Mouse (Mus musculus) lung, postnatal 0 days (tissue): ENCODE data around the gene Otub1. TPM values are rescaled to one million over a fixed set of nuclear protein-coding genes. Genes with fewer than 3 reads are reported as not detected.
A peak's percentile ranks its signal among the peaks of the same experiment; 100 is the strongest.

Experiments
- ATAC-seq: fragments of 200-750 bp; cut with Nextera tagmentation; 2 replicates; pipeline ENCODE4 v1.8.0; 2017; ENCODE audit warnings: moderate library complexity
- DNase-seq: peaks from one replicate; pipeline ENCODE4 v3.0.0-alpha.2; 2016; ENCODE audit warnings: low spot score
- H3K27ac ChIP-seq: fragments of 300-500 bp; sonication (generic); 2 replicates; pipeline ENCODE4 v1.5.1; 2014; ENCODE audit warnings: antibody characterized with exemption, mild to moderate bottlenecking, low read length, mixed read lengths
- H3K27me3 ChIP-seq: fragments of 300-500 bp; sonication (generic); replicated peaks from 2 replicates; pipeline ENCODE4 v1.6.1; 2014; ENCODE audit warnings: low read length, mixed read lengths; ENCODE audit not compliant: insufficient read depth
- H3K36me3 ChIP-seq: fragments of 300-500 bp; sonication (generic); 2 replicates; pipeline ENCODE4 v1.6.1; 2014; ENCODE audit warnings: low read length, mixed read lengths; ENCODE audit not compliant: insufficient read depth
- H3K4me1 ChIP-seq: fragments of 300-500 bp; sonication (generic); 2 replicates; pipeline ENCODE4 v1.6.1; 2014; ENCODE audit warnings: antibody characterized with exemption, low read depth, low read length, mixed read lengths; ENCODE audit not compliant: insufficient read depth
- H3K4me2 ChIP-seq: fragments of 300-500 bp; sonication (generic); replicated peaks from 2 replicates; pipeline ENCODE4 v1.6.1; 2014; ENCODE audit warnings: low read depth, mild to moderate bottlenecking, low read length, moderate library complexity, mixed read lengths
- H3K4me3 ChIP-seq: fragments of 300-500 bp; sonication (generic); 2 replicates; pipeline ENCODE4 v1.5.1; 2014; ENCODE audit warnings: low read depth, low read length
- H3K9ac ChIP-seq: fragments of 300-500 bp; sonication (generic); replicated peaks from 2 replicates; pipeline ENCODE4 v1.6.1; 2014; ENCODE audit warnings: low read depth, mild to moderate bottlenecking
- H3K9me3 ChIP-seq: fragments of 300-500 bp; sonication (generic); 2 replicates; pipeline ENCODE4 v1.6.1; 2016; ENCODE audit warnings: low read length, mixed read lengths
- CTCF ChIP-seq: IDR thresholded peaks from 2 replicates; pipeline ENCODE4 v1.5.1; 2016; ENCODE audit warnings: antibody characterized with exemption, mild to moderate bottlenecking
- EP300 ChIP-seq: IDR thresholded peaks from 2 replicates; pipeline ENCODE4 v1.6.1; 2016; ENCODE audit warnings: antibody characterized with exemption, mild to moderate bottlenecking, control low read depth
- WGBS: fragments of 180-500 bp; shearing (Covaris S2); extraction: QIAGEN DNeasy Blood & Tissue Kit; methylation state at CpG from one replicate; pipeline ENCODE4 v1.1.7; 2014; 5-methylcytosine and 5-hydroxymethylcytosine counted together
- polyA plus RNA-seq: library from polyadenylated mRNA; unstranded; fragments of >200 nt; fragmentation: Nextera tagmentation; extraction: Ambion mirVana; gene quantifications from 2 replicates; pipeline ENCODE4 v1.2.1, GENCODE M21; 2015

Otub1 gene
- polyA plus RNA-seq, 1 experiment from 2014 or later = 119 TPM

DNA sequence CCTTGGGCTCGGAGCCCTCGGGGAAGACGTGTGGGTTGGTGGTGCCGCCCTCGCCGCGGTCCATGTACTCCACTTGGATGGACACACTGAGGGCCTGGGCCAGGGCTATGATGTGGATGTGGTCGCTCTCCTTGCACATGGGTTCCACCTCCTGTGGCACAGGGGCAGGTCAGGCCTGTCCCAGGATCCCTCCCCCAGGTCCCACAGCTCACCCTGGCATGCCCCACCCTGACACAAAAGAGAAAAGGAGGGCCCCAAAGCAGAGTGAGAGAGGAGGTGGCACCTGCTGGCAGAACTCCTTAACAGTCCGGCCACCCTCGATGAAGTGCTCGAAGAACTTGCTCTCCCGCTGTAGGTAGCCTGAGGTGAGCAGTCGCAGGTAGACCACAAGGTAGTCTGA lies 7.0 kb downstream of the Otub1 start:
- no peak overlapping the region for H3K9ac ChIP-seq
- H3K36me3 ChIP-seq = peaks cover 28% of the 10 kb centered on the region
- no peak for DNase-seq
- H3K4me1 ChIP-seq = no peaks in the 10 kb centered on the region
- WGBS = 90% methylated on average over 13 of the region's 13 CpGs
- H3K4me2 ChIP-seq = no peak overlapping the region
- no peaks in the 10 kb centered on the region for H3K9me3 ChIP-seq
- no peak overlapping the region for H3K4me3 ChIP-seq
- H3K27ac ChIP-seq = no peak overlapping the region
- H3K27me3 ChIP-seq = no peaks in the 10 kb centered on the region
- TF ChIP-seq EP300 (no peak), CTCF (no peak)
- ATAC-seq = no peak

DNA sequence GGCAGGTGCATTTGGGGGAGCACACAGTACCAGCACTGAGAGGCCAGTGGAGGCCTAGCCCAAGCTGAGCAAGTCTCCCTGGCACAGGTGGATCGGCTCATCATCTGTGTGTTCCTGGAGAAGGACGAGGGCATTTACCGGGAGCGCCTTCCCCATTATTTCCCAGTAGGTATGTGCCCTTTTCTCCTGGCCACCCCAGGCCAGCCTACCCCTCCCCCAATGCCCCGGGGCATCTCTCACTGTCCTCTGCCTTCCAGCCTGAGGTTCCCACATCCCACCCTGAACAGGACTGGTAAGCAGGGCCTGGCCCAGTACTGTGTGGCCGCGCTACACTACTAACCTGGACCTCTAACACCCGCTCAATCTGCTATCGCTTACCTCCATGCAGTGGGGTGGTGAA lies 8.7 kb downstream of the Otub1 start:
- Histone ChIP-seq H3K36me3 (peaks cover 25% of the 10 kb centered on the region), H3K27ac (no peak overlapping the region), H3K4me3 (no peak overlapping the region), H3K4me2 (no peak overlapping the region), H3K4me1 (no peaks in the 10 kb centered on the region), H3K27me3 (no peaks in the 10 kb centered on the region), H3K9me3 (no peaks in the 10 kb centered on the region), H3K9ac (no peak overlapping the region)
- TF ChIP-seq EP300 (no peak), CTCF (no peak)
- DNase-seq (no peak), ATAC-seq (no peak)
- WGBS = 88% methylated on average over 9 of the region's 9 CpGs

GRCm38 (mm10) chr19:7196741-7197270 lies 9.3 kb downstream of the Otub1 start:
- peak; percentile 51 for ATAC-seq
- no peak overlapping the region for H3K4me3 ChIP-seq
- DNase-seq = no peak

DNA sequence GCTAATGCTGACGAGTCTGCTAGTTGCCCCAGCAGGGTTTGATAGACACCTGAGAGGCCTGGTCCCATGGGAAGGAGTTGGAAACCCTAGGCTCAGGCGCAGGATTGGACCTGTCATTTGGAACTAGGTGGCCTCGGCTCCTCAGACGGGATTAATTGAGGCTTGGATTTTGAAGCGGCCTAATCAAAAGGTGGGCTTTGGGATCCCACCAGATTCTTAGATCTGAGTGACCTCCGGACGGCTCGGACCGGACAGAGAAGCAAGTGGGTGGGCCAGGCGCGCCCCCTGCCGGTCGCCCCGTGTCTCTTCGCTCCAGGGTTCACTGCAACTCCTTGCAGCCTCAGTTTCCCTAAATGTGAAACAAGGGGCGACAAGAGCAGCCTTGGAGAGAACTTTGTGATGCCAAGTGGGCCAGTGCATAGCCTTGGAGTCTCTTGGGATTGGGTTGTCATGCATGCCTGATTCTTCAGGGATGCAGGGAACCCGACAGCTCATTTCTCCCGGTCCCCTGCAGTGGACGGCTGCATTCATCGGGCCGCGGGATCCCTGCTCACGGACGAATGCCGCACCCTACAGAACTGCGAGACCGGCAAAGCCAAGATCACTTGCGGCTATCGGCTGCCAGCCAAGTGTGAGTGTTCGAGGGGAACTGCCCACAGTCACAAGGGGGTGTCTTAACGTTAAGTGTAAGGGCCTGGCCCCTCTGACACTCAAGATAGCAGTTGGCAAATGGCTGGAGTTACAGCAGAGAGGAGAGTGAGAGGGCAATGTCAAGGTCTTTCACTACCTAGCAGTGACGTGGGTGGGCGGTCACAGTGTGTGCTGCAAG lies 10.0 kb downstream of the Otub1 start:
- TF ChIP-seq CTCF (peak; percentile 92), EP300 (no peak)
- H3K4me1 ChIP-seq = no peaks in the 10 kb centered on the region
- H3K36me3 ChIP-seq = peaks cover 25% of the 10 kb centered on the region
- H3K27me3 ChIP-seq = no peaks in the 10 kb centered on the region
- DNase-seq (peak; percentile 71), ATAC-seq (peak; percentile 46)
- H3K27ac ChIP-seq = no peak overlapping the region
- no peak overlapping the region for H3K9ac ChIP-seq
- no peaks in the 10 kb centered on the region for H3K9me3 ChIP-seq
- WGBS = 19% methylated on average over 30 of the region's 33 CpGs
- no peak overlapping the region for H3K4me3 ChIP-seq
- no peak overlapping the region for H3K4me2 ChIP-seq

More at GRCm38 (mm10) chr19:7196741-7197270, 9.3 kb downstream of the Otub1 start:
- no peaks in the 10 kb centered on the region for H3K4me1 ChIP-seq
- H3K27ac ChIP-seq = no peak overlapping the region
- 24% methylated on average over 17 of the region's 17 CpGs for WGBS
- H3K9me3 ChIP-seq = no peaks in the 10 kb centered on the region
- H3K36me3 ChIP-seq = peaks cover 25% of the 10 kb centered on the region
- TF ChIP-seq CTCF (no peak), EP300 (no peak)
- H3K27me3 ChIP-seq = no peaks in the 10 kb centered on the region
- no peak overlapping the region for H3K4me2 ChIP-seq
- H3K9ac ChIP-seq = no peak overlapping the region

GRCm38 (mm10) chr19:7192561-7192967 lies 13.6 kb downstream of the Otub1 start:
- TF ChIP-seq CTCF (no peak), EP300 (no peak)
- WGBS = 58% methylated on average over 2 of the region's 2 CpGs

GRCm38 (mm10) chr19:7191639-7192038 lies 14.5 kb downstream of the Otub1 start:
- no peak for TF ChIP-seq CTCF
- no peak for TF ChIP-seq EP300
- DNase-seq = no peak
- Histone ChIP-seq H3K36me3 (no peaks in the 10 kb centered on the region), H3K27me3 (no peaks in the 10 kb centered on the region), H3K4me1 (no peaks in the 10 kb centered on the region), H3K4me3 (no peak overlapping the region), H3K9ac (no peak overlapping the region), H3K4me2 (no peak overlapping the region), H3K27ac (no peak overlapping the region), H3K9me3 (no peaks in the 10 kb centered on the region)
- ATAC-seq = no peak
- 29% methylated on average over 6 of the region's 6 CpGs for WGBS

More at GRCm38 (mm10) chr19:7192561-7192967, 13.6 kb downstream of the Otub1 start:
- Histone ChIP-seq H3K9me3 (no peaks in the 10 kb centered on the region), H3K9ac (no peak overlapping the region), H3K27me3 (no peaks in the 10 kb centered on the region), H3K4me2 (no peak overlapping the region), H3K4me3 (no peak overlapping the region), H3K27ac (no peak overlapping the region), H3K4me1 (no peaks in the 10 kb centered on the region), H3K36me3 (no peaks in the 10 kb centered on the region)
- DNase-seq (no peak), ATAC-seq (no peak)
